Mouse (Mus musculus) embryonic fibroblast, embryonic 13.5 days (primary cell): ENCODE measurements around the gene Trib3.

ENCODE experiments used
- CTCF ChIP-seq: IDR thresholded peaks from 2 replicates; pipeline ENCODE4 v1.5.1; 2011; ENCODE audit warnings: mild to moderate bottlenecking, control low read depth, low read length, moderate library complexity, borderline replicate concordance; ENCODE audit not compliant: insufficient read depth
- POLR2A ChIP-seq: IDR thresholded peaks from 2 replicates; pipeline ENCODE4 v1.6.1; 2011; ENCODE audit warnings: low read depth, mild to moderate bottlenecking, control low read depth, low read length, moderate library complexity

GRCm38 (mm10) chr2:152333345-152334006 is 10.4 kb downstream of the Trib3 start:
- TF ChIP-seq CTCF (no peak), POLR2A (no peak)
